Mouse (Mus musculus): ENCODE data around the gene Camta1. TPM values are rescaled to one million over a fixed set of nuclear protein-coding genes. Genes with fewer than 3 reads are reported as not detected.

The Camta1 gene
- polyA plus RNA-seq, 1 experiment from 2014 or later, result 83.5 TPM

DNA sequence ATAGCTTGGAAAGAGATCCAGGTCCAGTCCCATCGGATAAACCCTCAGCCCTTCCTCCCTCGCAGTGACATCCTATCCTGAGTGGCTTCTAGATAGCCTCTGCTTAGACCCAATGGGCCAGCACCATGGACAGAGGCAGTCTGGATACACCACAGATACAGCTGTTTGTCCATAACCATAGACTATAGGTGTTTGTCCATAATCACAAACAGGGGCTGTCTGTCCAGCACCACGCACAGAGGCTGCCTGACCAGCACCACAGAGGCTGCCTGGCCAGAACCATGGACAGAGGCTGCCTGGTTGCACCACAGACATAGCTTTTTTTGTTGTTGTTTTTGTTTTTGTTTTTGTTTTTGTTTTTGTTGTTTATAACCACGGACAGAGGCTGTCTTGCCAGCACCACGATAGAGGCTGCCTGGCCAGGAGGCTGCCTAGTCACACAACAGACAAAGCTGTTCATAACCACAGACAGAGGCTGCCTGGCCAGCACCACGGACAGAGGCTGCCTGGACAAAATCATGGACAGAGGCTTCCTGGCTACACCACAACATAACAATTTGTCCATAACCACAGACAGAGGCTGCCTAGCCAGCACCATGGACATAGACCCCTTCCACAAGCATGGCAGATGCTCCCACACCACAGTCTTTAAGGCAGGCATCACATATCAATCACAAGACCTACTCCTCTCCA is 572.6 kb downstream of the Camta1 start:
- Histone ChIP-seq H3K36me3 (ENCODE audit: insufficient read depth, low read length) (no peaks in the 10 kb centered on the region), H3K4me1 (ENCODE audit: insufficient read depth, low read length) (no peaks in the 10 kb centered on the region), H3K9me3 (ENCODE audit: low read length) (no peaks in the 10 kb centered on the region), H3K4me2 (replicated peaks; ENCODE audit: low read depth, low read length) (no peak overlapping the region), H3K27ac (ENCODE audit: low read length) (no peak overlapping the region), H3K4me3 (ENCODE audit: low read length) (no peak overlapping the region), H3K27me3 (ENCODE audit: insufficient read depth, low read length) (no peaks in the 10 kb centered on the region), H3K9ac (replicated peaks; ENCODE audit: low read length) (no peak overlapping the region)
- WGBS, result 48% methylated on average over 6 of the region's 6 CpGs
- ATAC-seq (ENCODE audit: low FRiP score, low TSS enrichment), result peak; percentile 39; the same call in 1 of the 2 replicates

DNA sequence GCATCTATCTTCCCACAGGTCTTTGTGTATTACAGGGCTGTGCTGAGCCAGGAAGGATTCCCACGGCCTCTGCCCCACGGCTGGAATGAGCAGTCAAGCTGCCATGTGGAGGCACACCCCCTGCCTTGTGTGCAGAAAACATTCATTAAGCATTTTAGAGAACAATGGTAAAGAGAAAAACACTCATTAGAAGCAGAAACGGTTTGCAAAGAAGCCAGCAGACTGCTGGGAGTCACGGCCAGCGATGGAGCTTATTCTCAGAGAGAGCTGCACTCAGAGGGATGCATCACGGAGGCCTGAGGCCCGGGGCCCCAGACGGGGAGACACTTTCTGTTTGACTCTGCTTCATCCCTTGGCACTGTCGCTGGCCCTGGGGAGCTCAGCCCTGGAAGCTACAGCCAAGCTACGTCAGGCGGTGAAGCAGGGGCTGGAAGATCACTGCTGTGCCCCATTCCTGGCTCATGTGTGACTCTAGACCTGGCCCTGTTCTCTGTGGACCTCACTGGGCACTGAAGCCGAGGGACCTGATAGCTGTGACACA is 575.7 kb downstream of the Camta1 start:
- no peaks in the 10 kb centered on the region for H3K4me1 ChIP-seq (ENCODE audit: insufficient read depth, low read length)
- no peaks in the 10 kb centered on the region for H3K27me3 ChIP-seq (ENCODE audit: insufficient read depth, low read length)
- H3K9ac ChIP-seq (replicated peaks; ENCODE audit: low read length), result no peak overlapping the region
- H3K4me3 ChIP-seq (ENCODE audit: low read length), result no peak overlapping the region
- no peaks in the 10 kb centered on the region for H3K36me3 ChIP-seq (ENCODE audit: insufficient read depth, low read length)
- no peak overlapping the region for H3K27ac ChIP-seq (ENCODE audit: low read length)
- 77% methylated on average over 12 of the region's 12 CpGs for WGBS
- no peak for ATAC-seq (ENCODE audit: low FRiP score, low TSS enrichment)
- H3K9me3 ChIP-seq (ENCODE audit: low read length), result no peaks in the 10 kb centered on the region
- H3K4me2 ChIP-seq (replicated peaks; ENCODE audit: low read depth, low read length), result no peak overlapping the region

DNA sequence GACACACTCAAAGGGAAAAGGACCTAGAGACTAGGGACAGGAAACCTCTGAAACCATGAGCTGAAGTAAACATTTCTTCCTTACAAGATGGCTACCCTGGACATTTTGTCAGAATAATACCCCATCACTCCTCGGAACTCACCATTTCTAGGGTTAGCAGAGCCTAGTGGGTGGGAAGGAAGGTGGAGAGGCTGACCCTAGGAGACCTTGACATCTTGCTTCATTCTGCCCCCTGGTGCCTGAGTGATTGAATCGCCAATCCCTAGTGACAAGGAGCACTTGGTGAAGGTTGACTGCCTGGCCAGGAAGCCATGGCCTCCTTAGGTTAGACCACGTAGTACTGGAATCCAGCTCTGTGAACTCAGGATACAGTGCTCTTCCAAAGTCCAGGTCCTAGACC is 576.2 kb downstream of the Camta1 start:
- no peak overlapping the region for H3K4me3 ChIP-seq (ENCODE audit: low read length)
- H3K9me3 ChIP-seq (ENCODE audit: low read length), result no peaks in the 10 kb centered on the region
- H3K27ac ChIP-seq (ENCODE audit: low read length), result no peak overlapping the region
- H3K27me3 ChIP-seq (ENCODE audit: insufficient read depth, low read length), result no peaks in the 10 kb centered on the region
- no peaks in the 10 kb centered on the region for H3K4me1 ChIP-seq (ENCODE audit: insufficient read depth, low read length)
- no peak overlapping the region for H3K9ac ChIP-seq (replicated peaks; ENCODE audit: low read length)
- H3K4me2 ChIP-seq (replicated peaks; ENCODE audit: low read depth, low read length), result no peak overlapping the region
- WGBS, result 64% methylated on average over 3 of the region's 3 CpGs
- no peaks in the 10 kb centered on the region for H3K36me3 ChIP-seq (ENCODE audit: insufficient read depth, low read length)
- no peak for ATAC-seq (ENCODE audit: low FRiP score, low TSS enrichment)

DNA sequence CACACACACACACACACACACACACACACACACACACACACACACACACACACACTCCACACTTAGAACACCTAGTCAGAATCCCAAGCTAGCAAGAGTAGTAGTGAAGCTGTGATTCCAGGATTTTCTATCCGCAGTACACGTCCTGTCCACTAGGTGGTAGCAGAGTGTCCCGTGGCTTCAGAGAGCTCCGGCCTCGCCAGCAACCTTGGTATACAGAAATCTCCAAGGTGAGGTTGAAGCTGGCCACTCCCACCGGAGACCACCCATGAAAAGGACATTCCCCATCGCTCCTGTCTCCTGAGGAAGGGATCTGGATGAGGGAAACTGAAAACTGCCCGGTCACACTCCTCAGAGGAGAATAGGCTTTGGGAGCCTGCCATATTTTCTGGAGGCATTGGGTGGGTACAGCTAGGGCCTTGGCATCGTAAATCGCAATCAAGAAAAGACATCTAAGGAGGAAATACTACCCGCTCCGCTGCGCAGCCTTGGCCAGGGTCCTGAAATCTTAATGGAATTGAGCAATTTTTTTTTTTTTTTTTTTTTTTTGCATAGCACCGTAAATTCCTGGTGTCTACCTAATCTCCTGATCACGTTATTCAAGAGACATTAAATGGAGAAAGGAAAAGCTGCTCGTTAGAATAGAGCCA is 578.5 kb downstream of the Camta1 start:
- Histone ChIP-seq H3K4me1 (ENCODE audit: insufficient read depth, low read length) (no peaks in the 10 kb centered on the region), H3K36me3 (ENCODE audit: insufficient read depth, low read length) (no peaks in the 10 kb centered on the region), H3K9ac (replicated peaks; ENCODE audit: low read length) (no peak overlapping the region), H3K9me3 (ENCODE audit: low read length) (no peaks in the 10 kb centered on the region), H3K4me3 (ENCODE audit: low read length) (no peak overlapping the region), H3K27ac (ENCODE audit: low read length) (no peak overlapping the region), H3K4me2 (replicated peaks; ENCODE audit: low read depth, low read length) (no peak overlapping the region), H3K27me3 (ENCODE audit: insufficient read depth, low read length) (no peaks in the 10 kb centered on the region)
- 22% methylated on average over 16 of the region's 16 CpGs for WGBS
- peak; percentile 14; the same call in 1 of the 2 replicates for ATAC-seq (ENCODE audit: low FRiP score, low TSS enrichment)

DNA sequence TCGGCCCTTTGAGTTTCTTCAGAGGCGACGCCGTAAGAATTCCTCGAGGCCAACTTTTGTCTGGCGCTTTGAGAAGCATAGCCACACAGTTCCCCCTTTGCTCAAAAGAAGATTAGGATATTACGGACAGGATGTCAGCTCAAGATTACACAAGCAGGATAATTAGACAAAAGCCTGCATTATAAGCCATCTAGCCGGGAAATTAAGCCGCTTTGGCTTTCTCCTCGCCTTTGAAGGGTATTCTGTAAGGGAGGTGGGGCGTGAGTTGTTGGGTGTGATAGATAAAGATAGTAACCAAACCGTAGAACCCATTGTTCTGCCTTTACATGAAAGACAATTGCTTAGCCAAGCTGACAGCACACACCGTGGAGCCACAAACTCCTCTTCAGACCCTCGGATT is 579.6 kb downstream of the Camta1 start:
- Histone ChIP-seq H3K4me1 (ENCODE audit: insufficient read depth, low read length) (no peaks in the 10 kb centered on the region), H3K27ac (ENCODE audit: low read length) (no peak overlapping the region), H3K27me3 (ENCODE audit: insufficient read depth, low read length) (no peaks in the 10 kb centered on the region), H3K36me3 (ENCODE audit: insufficient read depth, low read length) (no peaks in the 10 kb centered on the region), H3K4me2 (replicated peaks; ENCODE audit: low read depth, low read length) (no peak overlapping the region), H3K4me3 (ENCODE audit: low read length) (no peak overlapping the region), H3K9ac (replicated peaks; ENCODE audit: low read length) (no peak overlapping the region), H3K9me3 (ENCODE audit: low read length) (no peaks in the 10 kb centered on the region)
- ATAC-seq (ENCODE audit: low FRiP score, low TSS enrichment), result no peak
- WGBS, result 81% methylated on average over 14 of the region's 14 CpGs

DNA sequence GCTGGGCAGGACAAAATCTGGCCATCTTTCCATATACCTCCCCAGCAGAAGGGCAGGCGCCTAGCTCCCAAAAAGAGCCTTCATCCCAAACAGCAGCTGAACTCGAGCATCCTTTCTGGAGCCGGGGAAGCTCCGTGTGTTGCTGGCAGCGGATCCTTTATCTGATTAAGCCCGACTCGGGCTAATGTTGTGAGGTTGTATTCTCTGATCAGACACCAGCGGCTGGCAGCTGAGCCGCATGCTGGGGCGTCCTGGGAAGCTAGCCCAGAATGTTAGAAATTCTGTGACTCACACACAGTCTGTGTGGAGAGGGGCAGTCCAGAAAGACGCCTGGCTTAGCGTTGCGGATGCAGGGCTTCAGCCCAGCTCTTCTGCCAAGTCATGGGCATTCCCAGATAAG is 586.4 kb downstream of the Camta1 start:
- H3K27ac ChIP-seq (ENCODE audit: low read length), result no peak overlapping the region
- no peak overlapping the region for H3K4me3 ChIP-seq (ENCODE audit: low read length)
- 75% methylated on average over 13 of the region's 13 CpGs for WGBS
- ATAC-seq (ENCODE audit: low FRiP score, low TSS enrichment), result no peak
- H3K9ac ChIP-seq (replicated peaks; ENCODE audit: low read length), result no peak overlapping the region
- no peaks in the 10 kb centered on the region for H3K4me1 ChIP-seq (ENCODE audit: insufficient read depth, low read length)
- no peaks in the 10 kb centered on the region for H3K27me3 ChIP-seq (ENCODE audit: insufficient read depth, low read length)
- no peaks in the 10 kb centered on the region for H3K9me3 ChIP-seq (ENCODE audit: low read length)
- no peaks in the 10 kb centered on the region for H3K36me3 ChIP-seq (ENCODE audit: insufficient read depth, low read length)
- no peak overlapping the region for H3K4me2 ChIP-seq (replicated peaks; ENCODE audit: low read depth, low read length)

DNA sequence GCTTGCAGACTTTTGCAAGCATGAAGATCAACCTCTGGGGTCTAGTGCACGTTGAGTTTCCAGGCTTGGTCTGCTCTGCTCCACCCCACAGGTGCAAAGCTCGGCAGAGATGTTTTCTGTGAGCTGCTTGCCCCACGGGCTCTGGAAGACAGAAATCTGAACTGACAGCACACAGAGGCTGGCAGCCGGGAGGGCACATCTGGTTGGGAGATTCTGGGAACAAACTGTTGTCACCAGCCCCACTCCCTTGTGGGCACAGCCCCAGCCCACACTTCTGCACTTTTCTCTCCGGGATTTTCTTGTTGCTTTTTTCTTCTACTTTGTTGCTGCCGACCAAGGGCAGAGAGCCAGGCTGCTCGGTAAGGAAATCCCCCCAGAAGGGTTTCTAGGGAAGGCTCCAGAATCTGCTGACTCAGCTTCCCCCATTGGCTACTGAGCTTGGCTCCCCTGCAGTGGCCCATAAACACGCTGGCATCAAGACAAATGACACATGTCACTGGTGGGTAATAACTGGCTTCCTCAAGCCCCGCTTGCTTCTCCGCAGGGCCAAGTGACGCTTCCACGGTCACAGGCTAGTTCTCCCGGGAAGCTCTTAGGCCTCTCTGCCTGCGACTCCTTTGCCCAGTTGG is 597.8 kb downstream of the Camta1 start:
- H3K9me3 ChIP-seq (ENCODE audit: low read length), result no peaks in the 10 kb centered on the region
- no peaks in the 10 kb centered on the region for H3K27me3 ChIP-seq (ENCODE audit: insufficient read depth, low read length)
- no peak overlapping the region for H3K4me2 ChIP-seq (replicated peaks; ENCODE audit: low read depth, low read length)
- WGBS, result 29% methylated on average over 14 of the region's 14 CpGs
- H3K27ac ChIP-seq (ENCODE audit: low read length), result no peak overlapping the region
- ATAC-seq (ENCODE audit: low FRiP score, low TSS enrichment), result no peak
- H3K4me1 ChIP-seq (ENCODE audit: insufficient read depth, low read length), result no peaks in the 10 kb centered on the region; the same call in 1 of the 2 replicates
- H3K9ac ChIP-seq (replicated peaks; ENCODE audit: low read length), result no peak overlapping the region
- H3K4me3 ChIP-seq (ENCODE audit: low read length), result no peak overlapping the region
- H3K36me3 ChIP-seq (ENCODE audit: insufficient read depth, low read length), result no peaks in the 10 kb centered on the region

DNA sequence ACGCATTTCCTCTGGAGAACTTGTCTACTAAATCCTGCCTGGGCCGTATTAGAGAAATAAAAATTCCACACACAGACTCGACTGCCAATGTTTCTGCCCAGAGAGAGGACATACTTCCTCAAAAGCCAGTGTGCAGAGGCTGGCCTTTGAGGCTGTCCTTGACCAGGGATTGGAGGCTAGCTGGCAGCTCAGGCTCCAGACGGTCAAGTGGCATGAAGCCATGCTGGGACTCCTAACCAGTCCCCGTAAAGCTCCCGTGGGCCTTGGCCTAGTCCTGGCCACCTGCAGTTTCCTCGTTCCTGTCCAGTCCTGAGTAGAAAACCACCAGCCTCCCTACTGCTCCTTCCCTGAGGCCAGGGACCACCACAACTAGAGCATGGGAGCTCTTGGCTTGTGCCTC is 598.6 kb downstream of the Camta1 start:
- Histone ChIP-seq H3K27me3 (ENCODE audit: insufficient read depth, low read length) (no peaks in the 10 kb centered on the region), H3K4me3 (ENCODE audit: low read length) (no peak overlapping the region), H3K9ac (replicated peaks; ENCODE audit: low read length) (no peak overlapping the region), H3K9me3 (ENCODE audit: low read length) (no peaks in the 10 kb centered on the region), H3K27ac (ENCODE audit: low read length) (no peak overlapping the region), H3K36me3 (ENCODE audit: insufficient read depth, low read length) (no peaks in the 10 kb centered on the region), H3K4me2 (replicated peaks; ENCODE audit: low read depth, low read length) (no peak overlapping the region), H3K4me1 (ENCODE audit: insufficient read depth, low read length) (no peaks in the 10 kb centered on the region; the same call in 1 of the 2 replicates)
- WGBS, result 59% methylated on average over 7 of the region's 7 CpGs
- no peak for ATAC-seq (ENCODE audit: low FRiP score, low TSS enrichment)

DNA sequence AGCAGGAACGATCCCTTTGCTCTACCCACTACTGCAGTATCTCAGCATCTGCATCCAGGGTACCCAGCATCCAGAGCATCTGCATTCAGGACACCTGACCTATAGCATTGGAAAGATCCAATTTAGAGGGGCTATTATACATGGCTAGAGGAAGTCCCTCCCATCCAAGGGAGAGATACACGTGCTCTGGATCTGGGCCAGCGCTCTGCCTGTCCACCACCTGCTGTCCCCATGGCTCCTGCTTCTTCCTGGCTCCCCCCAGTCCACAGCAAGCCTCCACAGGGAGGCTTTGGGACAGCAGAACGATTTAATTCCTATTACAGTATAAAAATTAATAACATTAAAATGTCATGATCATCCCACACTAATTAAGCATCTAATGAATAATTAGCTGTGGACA is 605.1 kb downstream of the Camta1 start:
- Histone ChIP-seq H3K9ac (replicated peaks; ENCODE audit: low read length) (no peak overlapping the region), H3K4me1 (ENCODE audit: insufficient read depth, low read length) (no peaks in the 10 kb centered on the region), H3K4me2 (replicated peaks; ENCODE audit: low read depth, low read length) (no peak overlapping the region), H3K27me3 (ENCODE audit: insufficient read depth, low read length) (no peaks in the 10 kb centered on the region), H3K9me3 (ENCODE audit: low read length) (no peaks in the 10 kb centered on the region), H3K27ac (ENCODE audit: low read length) (no peak overlapping the region), H3K36me3 (ENCODE audit: insufficient read depth, low read length) (no peaks in the 10 kb centered on the region), H3K4me3 (ENCODE audit: low read length) (no peak overlapping the region)
- ATAC-seq (ENCODE audit: low FRiP score, low TSS enrichment), result no peak
- 55% methylated on average over 4 of the region's 4 CpGs for WGBS

DNA sequence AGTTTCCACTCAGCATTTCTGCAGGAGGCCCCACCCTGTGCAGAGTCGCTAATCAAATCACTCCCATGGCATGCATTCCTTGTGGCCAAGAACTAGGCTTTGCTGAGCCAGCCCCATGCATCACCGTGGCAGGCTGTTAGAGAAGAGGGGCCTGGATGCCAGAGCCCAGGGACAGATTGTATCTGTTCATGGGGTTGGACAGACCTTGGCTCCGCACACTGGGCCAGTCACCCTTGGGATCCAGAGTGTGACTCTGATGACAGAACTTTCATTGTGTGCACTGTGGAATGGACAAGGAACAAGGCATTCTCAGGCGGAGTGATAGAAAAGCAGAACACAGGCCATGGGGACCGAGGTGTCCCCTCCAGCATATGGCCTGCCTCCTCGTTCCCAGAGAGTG is 610.9 kb downstream of the Camta1 start:
- Histone ChIP-seq H3K36me3 (ENCODE audit: insufficient read depth, low read length) (no peaks in the 10 kb centered on the region), H3K27me3 (ENCODE audit: insufficient read depth, low read length) (no peaks in the 10 kb centered on the region), H3K9me3 (ENCODE audit: low read length) (no peaks in the 10 kb centered on the region), H3K4me1 (ENCODE audit: insufficient read depth, low read length) (no peaks in the 10 kb centered on the region), H3K27ac (ENCODE audit: low read length) (no peak overlapping the region), H3K4me3 (ENCODE audit: low read length) (no peak overlapping the region), H3K4me2 (replicated peaks; ENCODE audit: low read depth, low read length) (no peak overlapping the region), H3K9ac (replicated peaks; ENCODE audit: low read length) (no peak overlapping the region)
- ATAC-seq (ENCODE audit: low FRiP score, low TSS enrichment), result no peak
- WGBS, result 90% methylated on average over 6 of the region's 6 CpGs

Measured in kidney, embryonic 16.5 days (tissue).